Mouse (Mus musculus) liver, postnatal 0 days (tissue): ENCODE data around the gene Dkk1.

Experiments used
- CTCF ChIP-seq: sonication (generic); IDR thresholded peaks from 2 replicates; pipeline ENCODE4 v1.5.1; 2016; ENCODE audit warnings: antibody characterized with exemption, low read depth
- EP300 ChIP-seq: IDR thresholded peaks from 2 replicates; pipeline ENCODE4 v1.6.1; 2016; ENCODE audit warnings: antibody characterized with exemption, low read depth, mild to moderate bottlenecking

- TF ChIP-seq EP300 (no peak), CTCF (no peak)
Observed at GRCm38 (mm10) chr19:30516771-30517170, 32.7 kb downstream of the Dkk1 start.
